Mouse (Mus musculus) thymus, adult 2 months (tissue): ENCODE measurements at regions not wholly inside any gene's neighbourhood (a gene's known extent, or its start where the extent isn't known, plus 50 kb on each side); places are given as distances from the start of the nearest gene placed in this dataset.

Experiments used
- DNase-seq: peaks from one replicate; pipeline ENCODE4 v3.0.0; 2021
- H3K27ac ChIP-seq: fragments of 200-500 bp; 2 replicates; pipeline ENCODE4 v1.5.1; 2012; ENCODE audit warnings: low read length, control low read depth; ENCODE audit not compliant: control insufficient read depth, insufficient read depth
- H3K27me3 ChIP-seq: fragments of 200-500 bp; 2 replicates; pipeline ENCODE4 v1.6.1; 2012; ENCODE audit warnings: mild to moderate bottlenecking, low read length, moderate library complexity, mixed read lengths; ENCODE audit not compliant: control insufficient read depth, insufficient read depth
- H3K36me3 ChIP-seq: fragments of 200-500 bp; 2 replicates; pipeline ENCODE4 v1.6.1; 2012; ENCODE audit warnings: mild to moderate bottlenecking, low read length, moderate library complexity; ENCODE audit not compliant: control insufficient read depth, insufficient read depth
- H3K4me1 ChIP-seq: fragments of 200-500 bp; replicated peaks from 2 replicates; pipeline ENCODE4 v1.6.1; 2012; ENCODE audit warnings: low read length; ENCODE audit not compliant: control insufficient read depth, insufficient read depth
- H3K4me3 ChIP-seq: fragments of 200-500 bp; 2 replicates; pipeline ENCODE4 v1.5.1; 2012; ENCODE audit warnings: mild to moderate bottlenecking, low read length, control low read depth, moderate library complexity; ENCODE audit not compliant: control insufficient read depth, insufficient read depth
- CTCF ChIP-seq: fragments of 200-500 bp; IDR thresholded peaks from 2 replicates; pipeline ENCODE4 v1.5.1; 2012; ENCODE audit warnings: mild to moderate bottlenecking, control low read depth, low read length, moderate library complexity, borderline replicate concordance; ENCODE audit not compliant: control insufficient read depth, poor library complexity, insufficient read depth; ENCODE audit errors: extremely low read depth
- POLR2A ChIP-seq: fragments of 200-500 bp; IDR thresholded peaks from 2 replicates; pipeline ENCODE4 v1.6.1; 2012; ENCODE audit warnings: mild to moderate bottlenecking, low read length, control low read depth, moderate library complexity; ENCODE audit not compliant: control insufficient read depth, poor library complexity, insufficient read depth; ENCODE audit errors: extremely low read depth
- WGBS: fragments of 180-500 bp; shearing (Covaris S2); methylation state at CpG from one replicate; pipeline ENCODE4 v1.1.7; 2018; 5-methylcytosine and 5-hydroxymethylcytosine counted together

DNA sequence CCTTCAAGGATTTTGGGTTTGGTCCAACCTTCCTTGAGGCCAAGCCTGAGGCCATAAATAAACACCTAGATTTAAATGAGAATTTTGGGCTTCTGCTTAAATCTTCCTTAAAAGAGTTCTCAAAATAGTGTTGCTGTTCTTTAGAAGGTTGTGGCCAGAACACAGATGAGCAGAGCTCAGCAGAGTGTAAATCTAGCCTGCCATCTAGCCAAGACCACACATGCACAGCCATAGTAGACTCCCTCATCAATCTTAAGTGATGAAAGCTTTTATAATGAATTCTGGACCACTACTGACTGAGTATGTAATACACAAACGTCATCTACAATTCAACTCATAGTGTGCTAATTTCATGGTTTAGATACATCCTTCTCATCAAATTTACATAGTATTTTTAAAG, 585.3 kb downstream of the Tfec start:
- H3K27me3 ChIP-seq: no peaks in the 10 kb centered on the region
- TF ChIP-seq POLR2A: no peak
- TF ChIP-seq CTCF: no peak
- no peaks in the 10 kb centered on the region for H3K4me1 ChIP-seq
- no peak overlapping the region for H3K27ac ChIP-seq
- DNase-seq: no peak
- H3K4me3 ChIP-seq: no peak overlapping the region
- H3K36me3 ChIP-seq: no peaks in the 10 kb centered on the region
- WGBS: 68% methylated on average over 1 of the region's 1 CpGs

GRCm38 (mm10) chr6:16283328-16284072, 563.0 kb downstream of the Mdfic start:
- Histone ChIP-seq H3K4me3 (no peak overlapping the region), H3K27me3 (no peaks in the 10 kb centered on the region), H3K4me1 (no peaks in the 10 kb centered on the region), H3K36me3 (no peaks in the 10 kb centered on the region), H3K27ac (no peak overlapping the region)
- DNase-seq: no peak
- 70% methylated on average over 8 of the region's 8 CpGs for WGBS
- TF ChIP-seq POLR2A (no peak), CTCF (no peak)

- H3K27ac ChIP-seq: no peak overlapping the region
- H3K27me3 ChIP-seq: no peaks in the 10 kb centered on the region
- no peaks in the 10 kb centered on the region for H3K36me3 ChIP-seq
- no peak overlapping the region for H3K4me3 ChIP-seq
- DNase-seq: no peak
- 90% methylated on average over 6 of the region's 6 CpGs for WGBS
- TF ChIP-seq POLR2A: no peak
- H3K4me1 ChIP-seq: no peaks in the 10 kb centered on the region
These were observed 561.5 kb downstream of the Mdfic start for GRCm38 (mm10) chr6:16281938-16282337.
